Mouse (Mus musculus): ENCODE results near the gene Itgam. TPM values are rescaled to one million over a fixed set of nuclear protein-coding genes. Genes with fewer than 3 reads are reported as not detected.

Itgam gene
- polyA plus RNA-seq, 1 experiment = not detected

DNA sequence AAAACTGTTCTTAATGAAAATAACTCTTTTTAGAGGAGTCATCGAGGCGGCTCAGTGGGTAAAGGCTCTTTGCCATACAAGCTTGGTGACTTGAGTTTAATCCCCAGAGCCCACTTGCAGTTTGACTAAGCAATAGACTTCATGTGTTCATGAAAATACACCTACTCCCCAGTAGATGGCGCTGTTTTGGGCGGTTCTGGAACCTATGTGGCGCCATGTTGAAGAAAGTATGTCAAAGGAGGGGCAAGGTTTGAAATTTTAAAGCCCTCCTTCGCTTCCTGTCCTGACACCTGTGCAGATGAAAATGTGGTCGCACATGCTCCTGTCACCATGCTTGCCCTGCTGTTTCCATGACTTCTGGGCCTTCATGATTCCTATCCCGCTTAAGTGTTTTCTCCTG lies 39.5 kb upstream of the Itgam start:
- H3K36me3 ChIP-seq (ENCODE audit: control insufficient read depth, insufficient read depth) = no peaks in the 10 kb centered on the region
- no peaks in the 10 kb centered on the region for H3K79me2 ChIP-seq (ENCODE audit: control insufficient read depth, insufficient read depth)
- H3K79me3 ChIP-seq (ENCODE audit: low read depth) = no peaks in the 10 kb centered on the region
- H3K4me3 ChIP-seq (ENCODE audit: insufficient read depth, poor library complexity, severe bottlenecking) = no peak overlapping the region
- H3K27me3 ChIP-seq (ENCODE audit: control insufficient read depth, insufficient read depth, insufficient read length) = no peaks in the 10 kb centered on the region
- no peak overlapping the region for H3ac ChIP-seq (ENCODE audit: control insufficient read depth, insufficient read length, low read depth)
- no peak for TF ChIP-seq CEBPB (IDR thresholded peaks at IDR 0.05; ENCODE audit: low read depth)
- TF ChIP-seq MYOD1 (IDR thresholded peaks at IDR 0.05; ENCODE audit: control insufficient read depth, insufficient read length, low read depth) = no peak
- TF ChIP-seq FOSL1 (IDR thresholded peaks at IDR 0.05; ENCODE audit: insufficient read depth, low read length, poor library complexity, severe bottlenecking) = no peak
- no peak for TF ChIP-seq USF1 (IDR thresholded peaks at IDR 0.05; ENCODE audit: low read depth)
- TF ChIP-seq MYOG (IDR thresholded peaks at IDR 0.05; ENCODE audit: control insufficient read depth, extremely low read depth, insufficient read length) = no peak

DNA sequence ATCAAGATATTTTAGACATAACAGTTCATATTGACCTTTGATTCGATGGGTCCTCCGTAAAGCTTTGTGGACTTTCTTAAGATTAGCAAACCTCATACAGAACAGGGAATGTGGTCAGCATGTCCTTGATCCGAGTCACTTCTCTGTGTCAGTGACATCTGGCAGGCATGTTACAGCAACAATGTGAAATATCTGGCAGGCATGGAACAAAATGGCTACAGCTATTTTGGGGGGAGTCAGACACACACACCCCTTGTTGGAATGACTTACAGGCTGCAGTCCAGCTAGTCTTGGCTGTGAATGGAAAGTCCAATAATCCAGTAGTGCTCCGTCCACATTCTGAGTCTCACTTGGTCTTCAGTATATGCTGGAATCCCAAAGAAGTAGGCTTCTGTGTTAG lies 38.9 kb upstream of the Itgam start:
- H3K4me3 ChIP-seq (ENCODE audit: insufficient read depth, poor library complexity, severe bottlenecking) = no peak overlapping the region
- H3K79me2 ChIP-seq (ENCODE audit: control insufficient read depth, insufficient read depth) = no peaks in the 10 kb centered on the region
- TF ChIP-seq CEBPB (IDR thresholded peaks at IDR 0.05; ENCODE audit: low read depth) = no peak
- no peak for TF ChIP-seq MAX (IDR thresholded peaks at IDR 0.05)
- TF ChIP-seq MYOG (IDR thresholded peaks at IDR 0.05; ENCODE audit: control insufficient read depth, extremely low read depth, insufficient read length) = no peak
- no peak for TF ChIP-seq CTCF (IDR thresholded peaks at IDR 0.05; ENCODE audit: control insufficient read depth, insufficient read depth, insufficient read length)
- no peak for TF ChIP-seq USF1 (IDR thresholded peaks at IDR 0.05; ENCODE audit: low read depth)
- TF ChIP-seq FOSL1 (IDR thresholded peaks at IDR 0.05; ENCODE audit: insufficient read depth, low read length, poor library complexity, severe bottlenecking) = no peak
- no peak for TF ChIP-seq MYOD1 (IDR thresholded peaks at IDR 0.05; ENCODE audit: control insufficient read depth, insufficient read length, low read depth)
- no peak overlapping the region for H3ac ChIP-seq (ENCODE audit: control insufficient read depth, insufficient read length, low read depth)
- no peaks in the 10 kb centered on the region for H3K79me3 ChIP-seq (ENCODE audit: low read depth)
- no peaks in the 10 kb centered on the region for H3K36me3 ChIP-seq (ENCODE audit: control insufficient read depth, insufficient read depth)
- no peaks in the 10 kb centered on the region for H3K27me3 ChIP-seq (ENCODE audit: control insufficient read depth, insufficient read depth, insufficient read length)

DNA sequence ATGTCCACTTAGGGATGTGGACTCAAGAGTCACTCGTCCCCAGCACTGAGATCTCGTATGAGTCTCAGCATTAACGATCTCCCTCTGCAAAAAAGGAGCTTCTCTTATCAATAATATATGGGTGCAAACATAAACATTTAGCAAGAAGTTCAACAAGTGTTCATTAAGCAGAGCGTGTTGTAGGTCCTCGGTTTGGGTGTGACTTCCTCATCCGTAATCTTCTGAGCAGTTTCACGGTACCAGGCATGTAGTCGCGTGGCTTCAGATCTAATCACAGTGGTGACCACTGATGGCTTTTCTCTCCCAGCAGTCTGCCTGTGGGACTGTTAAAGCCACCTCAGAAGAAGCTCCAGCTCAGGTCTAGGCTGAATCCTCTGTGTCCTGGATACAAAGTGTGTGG lies 38.1 kb upstream of the Itgam start:
- Histone ChIP-seq H3K79me2 (ENCODE audit: control insufficient read depth, insufficient read depth) (no peaks in the 10 kb centered on the region), H3K36me3 (ENCODE audit: control insufficient read depth, insufficient read depth) (no peaks in the 10 kb centered on the region), H3K27me3 (ENCODE audit: control insufficient read depth, insufficient read depth, insufficient read length) (no peaks in the 10 kb centered on the region), H3K79me3 (ENCODE audit: low read depth) (no peaks in the 10 kb centered on the region), H3ac (ENCODE audit: control insufficient read depth, insufficient read length, low read depth) (no peak overlapping the region), H3K4me3 (ENCODE audit: insufficient read depth, poor library complexity, severe bottlenecking) (no peak overlapping the region)
- TF ChIP-seq CTCF (IDR thresholded peaks at IDR 0.05; ENCODE audit: control insufficient read depth, insufficient read depth, insufficient read length) (no peak), FOSL1 (IDR thresholded peaks at IDR 0.05; ENCODE audit: insufficient read depth, low read length, poor library complexity, severe bottlenecking) (no peak), MAX (IDR thresholded peaks at IDR 0.05) (no peak), CEBPB (IDR thresholded peaks at IDR 0.05; ENCODE audit: low read depth) (no peak), MYOG (IDR thresholded peaks at IDR 0.05; ENCODE audit: control insufficient read depth, extremely low read depth, insufficient read length) (no peak), MYOD1 (IDR thresholded peaks at IDR 0.05; ENCODE audit: control insufficient read depth, insufficient read length, low read depth) (no peak), USF1 (IDR thresholded peaks at IDR 0.05; ENCODE audit: low read depth) (no peak)

DNA sequence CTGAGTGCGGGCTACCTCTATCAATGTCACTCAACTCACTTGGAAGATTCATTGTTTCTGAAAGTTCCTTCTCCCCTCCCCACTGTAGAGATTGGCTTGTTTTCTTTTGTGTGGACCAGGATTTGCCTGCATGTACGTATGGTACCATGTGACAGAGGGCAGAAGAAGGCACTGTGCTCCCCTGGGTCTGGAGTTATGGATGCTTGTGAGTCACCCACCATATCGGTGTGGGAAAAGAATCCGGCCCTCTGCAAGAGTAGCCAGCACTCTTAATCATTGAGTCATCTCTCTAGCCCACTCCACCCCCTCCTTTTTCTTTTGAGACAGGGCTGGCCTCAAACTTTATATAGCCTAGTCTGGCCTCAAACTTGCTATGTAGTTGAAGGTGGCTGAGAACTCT lies 37.5 kb upstream of the Itgam start:
- Histone ChIP-seq H3K27me3 (ENCODE audit: control insufficient read depth, insufficient read depth, insufficient read length) (no peaks in the 10 kb centered on the region), H3K4me3 (ENCODE audit: insufficient read depth, poor library complexity, severe bottlenecking) (no peak overlapping the region), H3ac (ENCODE audit: control insufficient read depth, insufficient read length, low read depth) (no peak overlapping the region), H3K79me2 (ENCODE audit: control insufficient read depth, insufficient read depth) (no peaks in the 10 kb centered on the region), H3K79me3 (ENCODE audit: low read depth) (no peaks in the 10 kb centered on the region), H3K36me3 (ENCODE audit: control insufficient read depth, insufficient read depth) (no peaks in the 10 kb centered on the region)
- TF ChIP-seq CTCF (IDR thresholded peaks at IDR 0.05; ENCODE audit: control insufficient read depth, insufficient read depth, insufficient read length) = no peak
- no peak for TF ChIP-seq FOSL1 (IDR thresholded peaks at IDR 0.05; ENCODE audit: insufficient read depth, low read length, poor library complexity, severe bottlenecking)
- no peak for TF ChIP-seq MYOD1 (IDR thresholded peaks at IDR 0.05; ENCODE audit: control insufficient read depth, insufficient read length, low read depth)
- TF ChIP-seq CEBPB (IDR thresholded peaks at IDR 0.05; ENCODE audit: low read depth) = no peak
- no peak for TF ChIP-seq MAX (IDR thresholded peaks at IDR 0.05)
- TF ChIP-seq USF1 (IDR thresholded peaks at IDR 0.05; ENCODE audit: low read depth) = peak; percentile 65
- TF ChIP-seq MYOG (IDR thresholded peaks at IDR 0.05; ENCODE audit: control insufficient read depth, extremely low read depth, insufficient read length) = no peak

GRCm38 (mm10) chr7:128025381-128025780 lies 37.1 kb upstream of the Itgam start:
- H3K79me3 ChIP-seq (ENCODE audit: low read depth) = no peaks in the 10 kb centered on the region
- no peak for TF ChIP-seq CTCF (IDR thresholded peaks at IDR 0.05; ENCODE audit: control insufficient read depth, insufficient read depth, insufficient read length)
- no peak for TF ChIP-seq CEBPB (IDR thresholded peaks at IDR 0.05; ENCODE audit: low read depth)
- no peak for TF ChIP-seq MAX (IDR thresholded peaks at IDR 0.05)
- TF ChIP-seq MYOD1 (IDR thresholded peaks at IDR 0.05; ENCODE audit: control insufficient read depth, insufficient read length, low read depth) = no peak
- TF ChIP-seq FOSL1 (IDR thresholded peaks at IDR 0.05; ENCODE audit: insufficient read depth, low read length, poor library complexity, severe bottlenecking) = no peak
- peak; percentile 42 for TF ChIP-seq USF1 (IDR thresholded peaks at IDR 0.05; ENCODE audit: low read depth)
- no peak for TF ChIP-seq MYOG (IDR thresholded peaks at IDR 0.05; ENCODE audit: control insufficient read depth, extremely low read depth, insufficient read length)
- H3K79me2 ChIP-seq (ENCODE audit: control insufficient read depth, insufficient read depth) = no peaks in the 10 kb centered on the region
- no peak overlapping the region for H3K4me3 ChIP-seq (ENCODE audit: insufficient read depth, poor library complexity, severe bottlenecking)
- no peaks in the 10 kb centered on the region for H3K27me3 ChIP-seq (ENCODE audit: control insufficient read depth, insufficient read depth, insufficient read length)
- H3K36me3 ChIP-seq (ENCODE audit: control insufficient read depth, insufficient read depth) = no peaks in the 10 kb centered on the region
- H3ac ChIP-seq (ENCODE audit: control insufficient read depth, insufficient read length, low read depth) = no peak overlapping the region

DNA sequence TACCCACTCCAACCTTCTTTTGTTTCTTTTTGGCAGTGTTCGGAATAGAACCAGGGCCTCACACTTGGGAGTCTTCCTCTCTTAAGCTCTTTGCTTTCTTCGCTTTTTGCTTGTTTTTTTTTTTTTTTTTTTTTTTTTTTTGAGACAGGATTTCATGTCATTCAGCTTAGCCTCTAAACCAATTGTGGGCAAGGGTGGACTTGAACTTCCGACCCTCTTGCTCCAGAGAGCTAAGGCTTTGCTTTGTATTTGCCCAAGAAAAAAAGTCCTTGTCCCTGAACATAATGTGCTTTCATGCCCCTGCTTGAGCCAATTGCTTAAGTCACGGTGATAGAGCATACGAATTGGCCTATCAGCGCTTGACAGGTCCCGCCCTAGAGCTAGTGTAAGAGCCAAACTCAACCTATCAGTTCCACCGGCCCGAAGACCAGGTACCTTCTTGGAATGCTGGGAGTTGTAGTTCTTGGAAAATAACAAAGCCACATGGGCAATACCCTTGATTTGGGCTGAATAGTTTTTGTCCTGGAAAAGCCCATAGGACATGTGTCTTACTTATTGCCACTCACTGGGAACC lies 30.9 kb upstream of the Itgam start:
- H3K79me2 ChIP-seq (ENCODE audit: control insufficient read depth, insufficient read depth) = no peaks in the 10 kb centered on the region
- H3ac ChIP-seq (ENCODE audit: control insufficient read depth, insufficient read length, low read depth) = no peak overlapping the region
- H3K79me3 ChIP-seq (ENCODE audit: low read depth) = no peaks in the 10 kb centered on the region
- no peaks in the 10 kb centered on the region for H3K36me3 ChIP-seq (ENCODE audit: control insufficient read depth, insufficient read depth)
- TF ChIP-seq MYOG (IDR thresholded peaks at IDR 0.05; ENCODE audit: control insufficient read depth, extremely low read depth, insufficient read length) (no peak), USF1 (IDR thresholded peaks at IDR 0.05; ENCODE audit: low read depth) (no peak), CEBPB (IDR thresholded peaks at IDR 0.05; ENCODE audit: low read depth) (no peak), FOSL1 (IDR thresholded peaks at IDR 0.05; ENCODE audit: insufficient read depth, low read length, poor library complexity, severe bottlenecking) (no peak), CTCF (IDR thresholded peaks at IDR 0.05; ENCODE audit: control insufficient read depth, insufficient read depth, insufficient read length) (no peak)
- no peaks in the 10 kb centered on the region for H3K27me3 ChIP-seq (ENCODE audit: control insufficient read depth, insufficient read depth, insufficient read length)
- no peak overlapping the region for H3K4me3 ChIP-seq (ENCODE audit: insufficient read depth, poor library complexity, severe bottlenecking)

Data from C2C12 (cell line).